Mouse (Mus musculus): Measurements from ENCODE around the gene Stk32c. TPM values are rescaled to one million over a fixed set of nuclear protein-coding genes. Genes with fewer than 3 reads are reported as not detected.
A peak's percentile ranks its signal among the peaks of the same experiment; 100 is the strongest.

Stk32c gene
- polyA plus RNA-seq, 1 experiment from 2014 or later: 0.07 TPM

- peaks cover 11% of the 10 kb centered on the region; the same call in 1 of the 2 replicates for H3K27me3 ChIP-seq (ENCODE audit: control insufficient read depth, insufficient read depth, low read length)
- no peak for ATAC-seq (replicated peaks; ENCODE audit: extremely low read depth, insufficient read depth, low FRiP score)
- no peaks in the 10 kb centered on the region for H3K36me3 ChIP-seq (ENCODE audit: control insufficient read depth, insufficient read depth)
- H3K9ac ChIP-seq (ENCODE audit: low read length): no peak overlapping the region
- H3K4me1 ChIP-seq (ENCODE audit: control insufficient read depth, insufficient read depth, low read length): no peaks in the 10 kb centered on the region
- 22% methylated on average over 7 of the region's 7 CpGs for WGBS
- H3K4me2 ChIP-seq (ENCODE audit: low read depth, low read length): no peak overlapping the region
- no peak overlapping the region for H3K4me3 ChIP-seq (ENCODE audit: low read length)
- H3K9me3 ChIP-seq (replicated peaks; ENCODE audit: control insufficient read depth, low read length): no peaks in the 10 kb centered on the region
- H3K27ac ChIP-seq (ENCODE audit: low read length): no peak overlapping the region
Measured at GRCm38 (mm10) chr7:139149373-139149772, 63.7 kb downstream of the Stk32c start.

DNA sequence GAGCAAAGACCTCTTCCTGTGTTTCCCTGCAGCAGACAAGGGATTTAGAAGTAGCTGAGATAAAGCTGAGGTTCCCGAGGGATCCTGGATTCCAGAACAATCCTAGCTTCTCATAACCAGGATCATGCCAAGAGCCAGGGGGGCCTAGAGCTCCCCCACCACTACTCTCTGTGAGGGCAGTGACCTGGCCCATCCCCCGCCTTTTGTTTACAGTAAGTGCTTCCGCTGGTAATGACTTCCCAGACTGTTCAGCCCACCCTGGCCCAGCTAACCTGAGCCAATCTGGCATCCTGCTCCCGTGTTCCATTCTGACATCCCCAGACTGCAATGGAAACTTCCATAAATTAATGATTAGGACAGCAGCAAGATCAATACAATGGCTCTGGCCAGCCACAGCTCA, 65.7 kb downstream of the Stk32c start:
- ATAC-seq (replicated peaks; ENCODE audit: extremely low read depth, insufficient read depth, low FRiP score): no peak
- Histone ChIP-seq H3K36me3 (ENCODE audit: control insufficient read depth, insufficient read depth) (no peaks in the 10 kb centered on the region), H3K27me3 (ENCODE audit: control insufficient read depth, insufficient read depth, low read length) (peaks cover 11% of the 10 kb centered on the region; the same call in 1 of the 2 replicates), H3K4me2 (ENCODE audit: low read depth, low read length) (no peak overlapping the region), H3K4me3 (ENCODE audit: low read length) (no peak overlapping the region), H3K9ac (ENCODE audit: low read length) (no peak overlapping the region), H3K4me1 (ENCODE audit: control insufficient read depth, insufficient read depth, low read length) (no peaks in the 10 kb centered on the region), H3K9me3 (replicated peaks; ENCODE audit: control insufficient read depth, low read length) (no peaks in the 10 kb centered on the region), H3K27ac (ENCODE audit: low read length) (no peak overlapping the region; the same call in 1 of the 2 replicates)
- 37% methylated on average over 4 of the region's 4 CpGs for WGBS

DNA sequence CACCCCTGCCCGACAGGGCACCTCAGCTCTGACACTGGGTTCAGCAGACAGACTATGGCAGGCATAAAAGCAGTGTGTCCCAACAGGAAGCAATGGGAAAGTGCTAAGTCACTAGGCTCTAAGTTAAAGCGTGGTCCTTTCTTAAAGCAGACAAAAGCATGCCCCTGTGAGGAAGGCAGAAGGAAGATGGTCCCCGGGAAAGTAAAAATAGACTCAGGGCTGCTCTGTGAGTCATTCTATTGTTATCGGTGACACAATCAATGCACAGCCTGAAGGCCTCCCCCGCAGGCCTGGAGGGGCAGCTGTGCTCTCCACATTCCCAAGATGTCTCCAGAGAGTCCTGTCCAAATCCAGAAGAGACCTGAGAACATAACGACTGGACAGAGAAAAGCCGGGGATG, 67.2 kb downstream of the Stk32c start:
- Histone ChIP-seq H3K4me3 (ENCODE audit: low read length) (no peak overlapping the region), H3K9ac (ENCODE audit: low read length) (no peak overlapping the region), H3K27me3 (ENCODE audit: control insufficient read depth, insufficient read depth, low read length) (peaks cover 11% of the 10 kb centered on the region; the same call in 1 of the 2 replicates), H3K36me3 (ENCODE audit: control insufficient read depth, insufficient read depth) (no peaks in the 10 kb centered on the region), H3K9me3 (replicated peaks; ENCODE audit: control insufficient read depth, low read length) (no peaks in the 10 kb centered on the region), H3K4me2 (ENCODE audit: low read depth, low read length) (no peak overlapping the region), H3K27ac (ENCODE audit: low read length) (no peak overlapping the region), H3K4me1 (ENCODE audit: control insufficient read depth, insufficient read depth, low read length) (no peaks in the 10 kb centered on the region)
- ATAC-seq (replicated peaks; ENCODE audit: extremely low read depth, insufficient read depth, low FRiP score): no peak
- WGBS: 32% methylated on average over 7 of the region's 7 CpGs

DNA sequence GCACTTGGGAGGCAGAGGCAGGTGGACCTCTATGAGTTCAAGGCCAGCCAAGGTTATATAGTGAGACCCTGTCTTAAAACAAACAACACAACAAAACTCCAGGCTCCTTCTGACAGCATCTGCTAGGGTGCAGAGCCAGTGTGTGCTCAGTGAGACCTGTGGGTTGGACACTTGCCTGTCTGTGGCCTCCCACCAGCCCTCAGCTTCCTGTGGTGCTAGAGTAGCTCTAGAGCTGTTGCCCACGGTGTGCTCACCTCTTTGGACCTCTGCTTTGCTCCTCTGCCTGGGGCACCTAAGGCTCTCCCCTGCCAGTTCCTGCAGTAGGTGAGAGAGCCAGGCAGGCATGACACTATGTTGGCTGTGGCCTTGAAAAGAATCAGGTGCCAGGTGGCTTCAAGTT, 69.3 kb downstream of the Stk32c start:
- 67% methylated on average over 1 of the region's 1 CpGs for WGBS
- ATAC-seq (replicated peaks; ENCODE audit: extremely low read depth, insufficient read depth, low FRiP score): no peak

GRCm38 (mm10) chr7:139139921-139140461, 73.1 kb downstream of the Stk32c start:
- no peak overlapping the region for H3K4me3 ChIP-seq (ENCODE audit: low read length)
- peaks cover 10% of the 10 kb centered on the region for H3K4me1 ChIP-seq (ENCODE audit: control insufficient read depth, insufficient read depth, low read length)
- H3K36me3 ChIP-seq (ENCODE audit: control insufficient read depth, insufficient read depth): no peaks in the 10 kb centered on the region
- no peaks in the 10 kb centered on the region; the same call in 1 of the 2 replicates for H3K27me3 ChIP-seq (ENCODE audit: control insufficient read depth, insufficient read depth, low read length)
- no peak overlapping the region for H3K27ac ChIP-seq (ENCODE audit: low read length)
- H3K9me3 ChIP-seq (replicated peaks; ENCODE audit: control insufficient read depth, low read length): no peaks in the 10 kb centered on the region
- H3K9ac ChIP-seq (ENCODE audit: low read length): no peak overlapping the region
- no peak overlapping the region for H3K4me2 ChIP-seq (ENCODE audit: low read depth, low read length)
- 37% methylated on average over 11 of the region's 11 CpGs for WGBS
- no peak for ATAC-seq (replicated peaks; ENCODE audit: extremely low read depth, insufficient read depth, low FRiP score)

More for the DNA sequence above, 69.3 kb downstream of the Stk32c start:
- no peaks in the 10 kb centered on the region for H3K36me3 ChIP-seq (ENCODE audit: control insufficient read depth, insufficient read depth)
- H3K9ac ChIP-seq (ENCODE audit: low read length): no peak overlapping the region
- H3K4me3 ChIP-seq (ENCODE audit: low read length): no peak overlapping the region
- peaks cover under 1% of the 10 kb centered on the region; the same call in 1 of the 2 replicates for H3K27me3 ChIP-seq (ENCODE audit: control insufficient read depth, insufficient read depth, low read length)
- H3K9me3 ChIP-seq (replicated peaks; ENCODE audit: control insufficient read depth, low read length): no peaks in the 10 kb centered on the region
- no peak overlapping the region for H3K27ac ChIP-seq (ENCODE audit: low read length)
- H3K4me2 ChIP-seq (ENCODE audit: low read depth, low read length): no peak overlapping the region
- H3K4me1 ChIP-seq (ENCODE audit: control insufficient read depth, insufficient read depth, low read length): no peaks in the 10 kb centered on the region

GRCm38 (mm10) chr7:139136906-139137491, 76.1 kb downstream of the Stk32c start:
- 74% methylated on average over 5 of the region's 5 CpGs for WGBS
- Histone ChIP-seq H3K27me3 (ENCODE audit: control insufficient read depth, insufficient read depth, low read length) (no peaks in the 10 kb centered on the region; the same call in 1 of the 2 replicates), H3K9me3 (replicated peaks; ENCODE audit: control insufficient read depth, low read length) (no peaks in the 10 kb centered on the region), H3K4me1 (ENCODE audit: control insufficient read depth, insufficient read depth, low read length) (peaks cover 16% of the 10 kb centered on the region), H3K4me3 (ENCODE audit: low read length) (no peak overlapping the region), H3K27ac (ENCODE audit: low read length) (no peak overlapping the region), H3K9ac (ENCODE audit: low read length) (no peak overlapping the region), H3K36me3 (ENCODE audit: control insufficient read depth, insufficient read depth) (no peaks in the 10 kb centered on the region), H3K4me2 (ENCODE audit: low read depth, low read length) (no peak overlapping the region)
- ATAC-seq (replicated peaks; ENCODE audit: extremely low read depth, insufficient read depth, low FRiP score): no peak

DNA sequence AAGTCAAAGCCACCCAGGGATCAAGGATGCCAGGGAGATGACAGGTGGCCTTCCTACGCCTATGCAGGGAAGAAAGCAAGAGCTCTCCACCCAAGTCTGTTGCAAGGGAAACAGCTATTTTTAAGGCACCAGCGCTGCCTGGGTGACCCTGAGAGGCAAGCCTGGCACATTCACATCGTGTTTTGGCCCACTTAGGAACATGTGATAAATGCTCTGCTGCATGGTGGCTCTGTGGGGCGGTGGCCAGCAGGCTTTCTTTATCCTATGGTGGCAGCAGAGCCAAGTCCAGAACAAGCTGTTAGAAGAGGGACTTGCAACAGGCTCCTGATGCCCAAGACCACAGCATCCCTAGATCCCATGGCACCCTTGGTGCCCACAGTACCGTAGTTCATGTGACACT, 77.9 kb downstream of the Stk32c start:
- peak; percentile 82 for ATAC-seq (replicated peaks; ENCODE audit: extremely low read depth, insufficient read depth, low FRiP score)
- Histone ChIP-seq H3K36me3 (ENCODE audit: control insufficient read depth, insufficient read depth) (no peaks in the 10 kb centered on the region), H3K27me3 (ENCODE audit: control insufficient read depth, insufficient read depth, low read length) (no peaks in the 10 kb centered on the region), H3K4me2 (ENCODE audit: low read depth, low read length) (no peak overlapping the region), H3K9ac (ENCODE audit: low read length) (no peak overlapping the region), H3K9me3 (replicated peaks; ENCODE audit: control insufficient read depth, low read length) (no peaks in the 10 kb centered on the region), H3K27ac (ENCODE audit: low read length) (peak overlapping the region; percentile 64), H3K4me1 (ENCODE audit: control insufficient read depth, insufficient read depth, low read length) (peaks cover 16% of the 10 kb centered on the region), H3K4me3 (ENCODE audit: low read length) (no peak overlapping the region)
- 41% methylated on average over 5 of the region's 5 CpGs for WGBS

- ATAC-seq (replicated peaks; ENCODE audit: extremely low read depth, insufficient read depth, low FRiP score): no peak
- Histone ChIP-seq H3K9ac (ENCODE audit: low read length) (no peak overlapping the region), H3K4me1 (ENCODE audit: control insufficient read depth, insufficient read depth, low read length) (peaks cover 16% of the 10 kb centered on the region), H3K4me3 (ENCODE audit: low read length) (no peak overlapping the region), H3K9me3 (replicated peaks; ENCODE audit: control insufficient read depth, low read length) (no peaks in the 10 kb centered on the region), H3K4me2 (ENCODE audit: low read depth, low read length) (no peak overlapping the region), H3K27ac (ENCODE audit: low read length) (no peak overlapping the region), H3K36me3 (ENCODE audit: control insufficient read depth, insufficient read depth) (no peaks in the 10 kb centered on the region), H3K27me3 (ENCODE audit: control insufficient read depth, insufficient read depth, low read length) (no peaks in the 10 kb centered on the region)
- WGBS: 47% methylated on average over 3 of the region's 3 CpGs
Measured at GRCm38 (mm10) chr7:139133446-139133845, 79.7 kb downstream of the Stk32c start.

DNA sequence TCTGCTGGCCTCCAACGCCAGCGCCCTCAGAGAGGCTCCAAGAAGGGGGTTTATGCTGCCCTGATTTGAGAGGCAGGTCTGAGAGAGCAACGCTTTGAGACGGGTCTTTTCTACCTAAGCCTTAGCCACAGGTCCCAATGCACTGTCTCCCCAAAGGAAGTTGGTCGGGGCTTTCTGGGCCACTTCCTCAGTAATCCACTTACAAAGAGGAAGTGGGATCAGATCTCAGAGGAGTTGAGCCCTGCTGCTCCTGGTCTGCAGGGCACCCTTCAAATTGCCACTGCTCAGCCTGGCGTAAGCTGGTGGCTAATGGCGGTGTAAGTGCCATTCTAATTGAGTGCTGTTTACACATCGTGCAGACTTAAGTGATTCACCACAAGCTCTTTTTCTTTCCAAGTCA, 81.6 kb downstream of the Stk32c start:
- Histone ChIP-seq H3K4me1 (ENCODE audit: control insufficient read depth, insufficient read depth, low read length) (peaks cover 16% of the 10 kb centered on the region), H3K27ac (ENCODE audit: low read length) (no peak overlapping the region), H3K36me3 (ENCODE audit: control insufficient read depth, insufficient read depth) (no peaks in the 10 kb centered on the region), H3K4me3 (ENCODE audit: low read length) (no peak overlapping the region), H3K9ac (ENCODE audit: low read length) (no peak overlapping the region), H3K27me3 (ENCODE audit: control insufficient read depth, insufficient read depth, low read length) (no peaks in the 10 kb centered on the region), H3K4me2 (ENCODE audit: low read depth, low read length) (no peak overlapping the region), H3K9me3 (replicated peaks; ENCODE audit: control insufficient read depth, low read length) (no peaks in the 10 kb centered on the region)
- no peak for ATAC-seq (replicated peaks; ENCODE audit: extremely low read depth, insufficient read depth, low FRiP score)
- 63% methylated on average over 8 of the region's 8 CpGs for whole genome bisulfite sequencing
